Mouse (Mus musculus): ENCODE data around the gene Aldh4a1. TPM values are rescaled to one million over a fixed set of nuclear protein-coding genes. Genes with fewer than 3 reads are reported as not detected.

Aldh4a1 gene
- total RNA-seq, 1 experiment, result 63.5 TPM

DNA sequence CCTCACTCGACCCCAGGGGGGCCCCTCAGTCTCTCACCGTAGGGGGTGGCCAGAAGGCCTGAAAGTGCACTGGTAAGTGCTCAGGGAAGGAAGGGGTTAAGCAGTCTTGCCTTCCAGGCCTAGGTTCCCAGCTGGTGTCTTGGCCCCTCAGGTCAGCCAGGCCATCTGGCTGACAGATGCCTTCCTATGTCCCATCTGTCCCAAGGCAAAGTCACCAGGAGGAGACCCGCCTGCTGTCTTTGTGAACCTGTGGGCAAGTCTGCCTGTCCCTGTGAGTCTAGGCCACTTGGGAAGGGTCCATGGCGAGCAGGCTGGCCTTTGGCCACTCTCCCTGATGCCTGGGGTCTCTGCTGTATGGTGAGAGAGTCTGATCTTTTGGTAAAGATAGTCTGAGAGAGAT lies 32.2 kb upstream of the Aldh4a1 start:
- no peak for TF ChIP-seq MAFK (IDR thresholded peaks at IDR 0.05; ENCODE audit: insufficient read depth, low read depth, low read length)
- TF ChIP-seq ZNF384 (IDR thresholded peaks at IDR 0.05; ENCODE audit: low read depth, low read length), result no peak
- no peak for TF ChIP-seq ZC3H11A (IDR thresholded peaks at IDR 0.05; ENCODE audit: borderline replicate concordance, low read depth, low read length)
- TF ChIP-seq HCFC1 (IDR thresholded peaks at IDR 0.05; ENCODE audit: borderline replicate concordance, insufficient read depth, low read length), result no peak
- no peak for TF ChIP-seq CHD2 (IDR thresholded peaks at IDR 0.05; ENCODE audit: low read depth, low read length)
- Histone ChIP-seq H3K4me3 (ENCODE audit: insufficient read depth in 1 of 2, low read depth in 1 of 2, low read length in 2 of 2, poor library complexity in 1 of 2, severe bottlenecking in 1 of 2) (no peak overlapping the region), H3K9ac (ENCODE audit: insufficient read depth, low read depth, low read length, poor library complexity, severe bottlenecking) (no peak overlapping the region), H3K36me3 (ENCODE audit: control insufficient read depth, insufficient read depth, low read length, poor library complexity, severe bottlenecking) (no peaks in the 10 kb centered on the region; the same call in 1 of the 2 replicates), H3K9me3 (ENCODE audit: control insufficient read depth, insufficient read depth, low read depth, low read length) (no peaks in the 10 kb centered on the region), H3K4me1 (ENCODE audit: control insufficient read depth in 2 of 2, insufficient read depth in 2 of 2, low read length in 2 of 2, poor library complexity in 1 of 2) (peaks cover 7 to 53% of the 10 kb centered on the region in 2 experiments), H3K27ac (ENCODE audit: insufficient read depth, low read depth, low read length, poor library complexity, severe bottlenecking) (peak overlapping the region; percentile 48; the same call in 1 of the 2 replicates)
- DNase-seq (ENCODE audit: low read depth, low spot score), result no peak
- in situ Hi-C loops (cut with MboI; ENCODE audit: low sequenced_read_pairs in 2 of 2, unreplicated experiment in 2 of 2), result no loop called here

DNA sequence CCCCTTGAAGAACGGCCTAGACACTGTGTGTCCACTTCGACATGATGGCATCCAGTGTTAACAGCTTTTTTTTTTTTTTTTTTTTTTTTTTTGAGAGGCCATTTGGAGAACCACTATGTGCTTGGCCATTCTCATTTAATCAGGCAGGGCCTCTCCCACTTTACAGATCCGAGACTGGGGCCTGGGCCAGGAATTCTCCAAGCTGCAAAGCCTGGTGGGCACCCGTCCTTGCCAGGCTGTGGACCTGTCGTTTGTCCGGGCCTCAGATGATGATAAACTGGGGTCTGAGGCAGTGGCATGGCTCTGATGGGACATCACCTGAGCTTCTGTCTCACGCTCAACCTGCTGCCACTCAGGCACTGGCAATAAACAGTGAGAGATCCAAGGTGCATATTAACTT lies 29.8 kb upstream of the Aldh4a1 start:
- in situ Hi-C loops (cut with MboI; ENCODE audit: low sequenced_read_pairs in 2 of 2, unreplicated experiment in 2 of 2), result no loop called here
- Histone ChIP-seq H3K4me1 (ENCODE audit: control insufficient read depth in 2 of 2, insufficient read depth in 2 of 2, low read length in 2 of 2, poor library complexity in 1 of 2) (peaks cover 18 to 56% of the 10 kb centered on the region in 2 experiments), H3K27ac (ENCODE audit: insufficient read depth, low read depth, low read length, poor library complexity, severe bottlenecking) (peak overlapping the region; percentile 22; the same call in 1 of the 2 replicates), H3K9me3 (ENCODE audit: control insufficient read depth, insufficient read depth, low read depth, low read length) (no peaks in the 10 kb centered on the region), H3K9ac (ENCODE audit: insufficient read depth, low read depth, low read length, poor library complexity, severe bottlenecking) (no peak overlapping the region), H3K4me3 (ENCODE audit: insufficient read depth in 1 of 2, low read depth in 1 of 2, low read length in 2 of 2, poor library complexity in 1 of 2, severe bottlenecking in 1 of 2) (no peak overlapping the region), H3K36me3 (ENCODE audit: control insufficient read depth, insufficient read depth, low read length, poor library complexity, severe bottlenecking) (no peaks in the 10 kb centered on the region)
- TF ChIP-seq ZNF384 (IDR thresholded peaks at IDR 0.05; ENCODE audit: low read depth, low read length) (peak; percentile 43; the same call in 1 of the 2 replicates), CHD2 (IDR thresholded peaks at IDR 0.05; ENCODE audit: low read depth, low read length) (no peak)
- DNase-seq (ENCODE audit: low read depth, low spot score), result no peak

DNA sequence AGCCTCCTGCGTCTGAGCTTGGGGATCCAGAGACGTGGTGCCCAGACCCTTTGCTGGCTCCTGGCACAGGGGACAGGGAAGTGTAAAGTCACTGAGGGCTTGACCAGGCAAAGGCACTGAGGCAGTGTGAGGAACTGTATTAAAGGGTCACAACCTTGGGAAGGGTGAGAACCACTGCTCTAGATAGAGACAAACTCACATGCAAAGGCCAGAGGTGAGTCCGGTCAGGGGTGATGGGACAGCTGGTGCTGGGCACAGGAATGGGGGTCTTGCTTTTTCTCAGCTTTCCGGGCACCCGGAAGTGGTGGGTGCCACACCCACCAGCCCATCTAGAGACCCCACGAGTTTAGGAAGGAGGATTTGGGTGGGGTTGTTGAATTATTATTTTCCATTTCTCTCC lies 29.3 kb upstream of the Aldh4a1 start:
- H3K36me3 ChIP-seq (ENCODE audit: control insufficient read depth, insufficient read depth, low read length, poor library complexity, severe bottlenecking), result no peaks in the 10 kb centered on the region
- TF ChIP-seq MAFK (IDR thresholded peaks at IDR 0.05; ENCODE audit: insufficient read depth, low read depth, low read length), result no peak
- no peak for TF ChIP-seq ZNF384 (IDR thresholded peaks at IDR 0.05; ENCODE audit: low read depth, low read length)
- no peak for TF ChIP-seq HCFC1 (IDR thresholded peaks at IDR 0.05; ENCODE audit: borderline replicate concordance, insufficient read depth, low read length)
- no peak for TF ChIP-seq CHD2 (IDR thresholded peaks at IDR 0.05; ENCODE audit: low read depth, low read length)
- no peak for TF ChIP-seq ZC3H11A (IDR thresholded peaks at IDR 0.05; ENCODE audit: borderline replicate concordance, low read depth, low read length)
- peak overlapping the region; percentile 22; the same call in 1 of the 2 replicates for H3K27ac ChIP-seq (ENCODE audit: insufficient read depth, low read depth, low read length, poor library complexity, severe bottlenecking)
- in situ Hi-C loops (cut with MboI; ENCODE audit: low sequenced_read_pairs in 2 of 2, unreplicated experiment in 2 of 2), result no loop called here
- H3K4me1 ChIP-seq (ENCODE audit: control insufficient read depth in 2 of 2, insufficient read depth in 2 of 2, low read length in 2 of 2, poor library complexity in 1 of 2), result peaks cover 18 to 56% of the 10 kb centered on the region in 2 experiments
- no peak for DNase-seq (ENCODE audit: low read depth, low spot score)
- no peak overlapping the region for H3K9ac ChIP-seq (ENCODE audit: insufficient read depth, low read depth, low read length, poor library complexity, severe bottlenecking)
- H3K9me3 ChIP-seq (ENCODE audit: control insufficient read depth, insufficient read depth, low read depth, low read length), result no peaks in the 10 kb centered on the region
- no peak overlapping the region for H3K4me3 ChIP-seq (ENCODE audit: insufficient read depth in 1 of 2, low read depth in 1 of 2, low read length in 2 of 2, poor library complexity in 1 of 2, severe bottlenecking in 1 of 2)

DNA sequence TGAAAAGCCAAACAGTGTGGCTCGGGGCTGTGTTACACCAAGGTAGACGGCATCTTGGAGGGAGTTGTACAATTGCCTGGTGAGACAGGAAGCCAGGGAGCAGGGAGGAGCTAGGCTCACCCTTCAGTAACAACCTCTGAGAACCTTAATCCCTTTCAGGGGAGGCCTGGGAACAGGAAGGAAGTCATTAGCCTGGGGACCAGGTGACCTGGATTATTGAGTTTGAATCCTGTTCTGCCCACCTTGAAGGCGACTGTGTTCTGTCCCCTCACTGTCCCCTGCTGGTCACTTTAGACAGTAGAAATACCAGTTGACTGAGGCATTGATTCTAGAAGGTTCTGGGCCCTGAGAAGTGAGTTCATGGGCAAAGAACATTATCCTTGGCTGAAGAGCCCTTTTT lies 28.6 kb upstream of the Aldh4a1 start:
- H3K4me1 ChIP-seq (ENCODE audit: control insufficient read depth in 2 of 2, insufficient read depth in 2 of 2, low read length in 2 of 2, poor library complexity in 1 of 2), result peaks cover 18 to 56% of the 10 kb centered on the region in 2 experiments
- peak overlapping the region; percentile 21; the same call in 1 of the 2 replicates for H3K9ac ChIP-seq (ENCODE audit: insufficient read depth, low read depth, low read length, poor library complexity, severe bottlenecking)
- DNase-seq (ENCODE audit: low read depth, low spot score), result no peak
- no peaks in the 10 kb centered on the region for H3K36me3 ChIP-seq (ENCODE audit: control insufficient read depth, insufficient read depth, low read length, poor library complexity, severe bottlenecking)
- TF ChIP-seq ZNF384 (IDR thresholded peaks at IDR 0.05; ENCODE audit: low read depth, low read length), result no peak
- TF ChIP-seq ZC3H11A (IDR thresholded peaks at IDR 0.05; ENCODE audit: borderline replicate concordance, low read depth, low read length), result no peak
- TF ChIP-seq HCFC1 (IDR thresholded peaks at IDR 0.05; ENCODE audit: borderline replicate concordance, insufficient read depth, low read length), result no peak
- in situ Hi-C loops (cut with MboI; ENCODE audit: low sequenced_read_pairs in 2 of 2, unreplicated experiment in 2 of 2), result no loop called here
- H3K4me3 ChIP-seq (ENCODE audit: insufficient read depth in 1 of 2, low read depth in 1 of 2, low read length in 2 of 2, poor library complexity in 1 of 2, severe bottlenecking in 1 of 2), result no peak overlapping the region
- no peaks in the 10 kb centered on the region for H3K9me3 ChIP-seq (ENCODE audit: control insufficient read depth, insufficient read depth, low read depth, low read length)
- peak overlapping the region; percentile 28; the same call in 1 of the 2 replicates for H3K27ac ChIP-seq (ENCODE audit: insufficient read depth, low read depth, low read length, poor library complexity, severe bottlenecking)

DNA sequence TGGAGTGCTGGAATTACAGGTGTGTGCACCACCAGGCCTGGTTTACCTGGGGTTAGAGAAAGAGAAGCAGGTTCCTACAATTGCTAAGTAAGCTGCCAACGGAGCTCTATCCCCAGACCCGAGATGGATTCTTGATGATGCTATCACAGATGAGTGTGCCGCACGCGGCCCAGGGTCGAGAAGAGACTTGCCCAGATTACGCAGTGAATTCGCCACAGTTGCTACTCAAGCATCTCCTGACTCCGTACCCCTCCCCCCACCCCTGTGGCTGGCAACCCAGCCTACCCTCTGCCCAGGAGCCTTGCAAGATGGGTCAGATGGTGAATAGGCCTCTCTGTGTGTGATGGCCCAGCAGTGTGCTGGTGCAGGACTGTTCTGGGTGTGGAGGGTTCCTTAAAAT lies 26.0 kb upstream of the Aldh4a1 start:
- DNase-seq (ENCODE audit: low read depth, low spot score), result no peak
- Histone ChIP-seq H3K4me3 (ENCODE audit: insufficient read depth in 1 of 2, low read depth in 1 of 2, low read length in 2 of 2, poor library complexity in 1 of 2, severe bottlenecking in 1 of 2) (peak overlapping the region; percentile 16 to 53; a peak in 3 of 4 replicates), H3K27ac (ENCODE audit: insufficient read depth, low read depth, low read length, poor library complexity, severe bottlenecking) (peak overlapping the region; percentile 95; the same call in 1 of the 2 replicates), H3K9me3 (ENCODE audit: control insufficient read depth, insufficient read depth, low read depth, low read length) (no peaks in the 10 kb centered on the region), H3K9ac (ENCODE audit: insufficient read depth, low read depth, low read length, poor library complexity, severe bottlenecking) (peak overlapping the region; percentile 73; the same call in 1 of the 2 replicates), H3K4me1 (ENCODE audit: control insufficient read depth in 2 of 2, insufficient read depth in 2 of 2, low read length in 2 of 2, poor library complexity in 1 of 2) (peaks cover 27 to 62% of the 10 kb centered on the region in 2 experiments), H3K36me3 (ENCODE audit: control insufficient read depth, insufficient read depth, low read length, poor library complexity, severe bottlenecking) (no peaks in the 10 kb centered on the region)
- TF ChIP-seq CHD2 (IDR thresholded peaks at IDR 0.05; ENCODE audit: low read depth, low read length), result no peak
- TF ChIP-seq MAFK (IDR thresholded peaks at IDR 0.05; ENCODE audit: insufficient read depth, low read depth, low read length), result no peak
- no peak for TF ChIP-seq HCFC1 (IDR thresholded peaks at IDR 0.05; ENCODE audit: borderline replicate concordance, insufficient read depth, low read length)
- no peak for TF ChIP-seq ZC3H11A (IDR thresholded peaks at IDR 0.05; ENCODE audit: borderline replicate concordance, low read depth, low read length)
- TF ChIP-seq ZNF384 (IDR thresholded peaks at IDR 0.05; ENCODE audit: low read depth, low read length), result no peak
- in situ Hi-C loops (cut with MboI; ENCODE audit: low sequenced_read_pairs in 2 of 2, unreplicated experiment in 2 of 2), result no loop called here
